Mouse (Mus musculus) layer of hippocampus, postnatal 10 days (tissue): ENCODE measurements around the gene Ndufaf5. TPM values are rescaled to one million over a fixed set of nuclear protein-coding genes. Genes with fewer than 3 reads are reported as not detected.

Experiments used
- total RNA-seq, 2 experiments: library from RNA; stranded (reverse); gene quantifications; 2 replicates each; pipeline ENCODE4 v1.2.3; 2021

Ndufaf5 gene
- total RNA-seq, 2 experiments from 2014 or later, result 51.7 to 53.3 TPM

Other genes starting within 250 kb of the Ndufaf5 start
- gene Tasp1, start 103.8 kb upstream of the Ndufaf5 start, total RNA-seq, result 10 to 100 TPM; 29.0 to 33.6 TPM
- not detected for gene Gm17374, start 18.6 kb upstream of the Ndufaf5 start, total RNA-seq
- 10 to 100 TPM; 21.4 to 22.6 TPM for gene Esf1, start 85 bp upstream of the Ndufaf5 start, total RNA-seq
- not detected for gene Sel1l2, start 219.1 kb downstream of the Ndufaf5 start, total RNA-seq
- 10 to 100 TPM; 58.4 to 70.5 TPM for gene Macrod2, start 224.7 kb downstream of the Ndufaf5 start, total RNA-seq